Mouse (Mus musculus) limb, embryonic 11.5 days (tissue): ENCODE data around the gene Olfr1352. TPM values are rescaled to one million over a fixed set of nuclear protein-coding genes. Genes with fewer than 3 reads are reported as not detected.
"Not testable (repeated sequence)": the region's sequence is repeated elsewhere in the genome, so short reads cannot be mapped to it uniquely, and the experiment has no call there.

Experiments used
- ATAC-seq: fragments of 200-750 bp; cut with Nextera tagmentation; 2 replicates; pipeline ENCODE4 v1.8.0; 2017; ENCODE audit warnings: low read depth; ENCODE audit not compliant: insufficient number of reproducible peaks, low FRiP score, low TSS enrichment
- DNase-seq: peaks from one replicate; pipeline ENCODE4 v3.0.0-alpha.2; 2015; ENCODE audit warnings: low spot score
- H3K27ac ChIP-seq: fragments of 300-500 bp; sonication (generic); replicated peaks from 2 replicates; pipeline ENCODE4 v1.5.1; 2014; ENCODE audit warnings: low read depth, mild to moderate bottlenecking, low read length
- H3K27me3 ChIP-seq: fragments of 300-500 bp; sonication (generic); 2 replicates; pipeline ENCODE4 v1.6.1; 2014; ENCODE audit warnings: mild to moderate bottlenecking, low read length, mixed read lengths; ENCODE audit not compliant: control insufficient read depth, insufficient read depth
- H3K36me3 ChIP-seq: fragments of 300-500 bp; sonication (generic); 2 replicates; pipeline ENCODE4 v1.6.1; 2014; ENCODE audit warnings: mild to moderate bottlenecking, low read length, moderate library complexity, mixed read lengths; ENCODE audit not compliant: control insufficient read depth, insufficient read depth
- H3K4me1 ChIP-seq: fragments of 300-500 bp; sonication (generic); 2 replicates; pipeline ENCODE4 v1.6.1; 2014; ENCODE audit warnings: low read length, mixed read lengths; ENCODE audit not compliant: control insufficient read depth, insufficient read depth
- H3K4me2 ChIP-seq: fragments of 300-500 bp; sonication (generic); 2 replicates; pipeline ENCODE4 v1.6.1; 2014; ENCODE audit warnings: low read depth, mild to moderate bottlenecking, moderate library complexity; ENCODE audit not compliant: severe bottlenecking
- H3K4me3 ChIP-seq: fragments of 300-500 bp; sonication (generic); 2 replicates; pipeline ENCODE4 v1.5.1; 2014; ENCODE audit warnings: low read depth, low read length
- H3K9ac ChIP-seq: fragments of 300-500 bp; sonication (generic); 2 replicates; pipeline ENCODE4 v1.6.1; 2014; ENCODE audit warnings: mild to moderate bottlenecking, low read length
- H3K9me3 ChIP-seq: fragments of 300-500 bp; sonication (generic); 2 replicates; pipeline ENCODE4 v1.6.1; 2016; ENCODE audit warnings: low read length; ENCODE audit not compliant: control insufficient read depth
- WGBS: fragments of 180-500 bp; shearing (Covaris S2); extraction: QIAGEN DNeasy Blood & Tissue Kit; methylation state at CpG from one replicate; pipeline ENCODE4 v1.1.7; 2014; 5-methylcytosine and 5-hydroxymethylcytosine counted together
- polyA plus RNA-seq: library from polyadenylated mRNA; unstranded; fragments of >200 nt; fragmentation: Nextera tagmentation; extraction: Ambion mirVana; gene quantifications from 2 replicates; pipeline ENCODE4 v1.2.1, GENCODE M21; 2014

Olfr1352 gene
- polyA plus RNA-seq: not detected in 2 replicates

GRCm38 (mm10) chr10:78980750-78981149 lies at the start of gene Olfr1352:
Olfr1352 (plus strand) TSS chr10:78981050.
- H3K4me3 ChIP-seq: no peak within 1 kb of the TSS
- DNase-seq (no peak), ATAC-seq (no peak)
- no peaks in the 10 kb centered on the region for H3K4me1 ChIP-seq
- no peak within 1 kb of the TSS for H3K4me2 ChIP-seq
- no peaks in the 10 kb centered on the region for H3K36me3 ChIP-seq
- no peak within 1 kb of the TSS for H3K27ac ChIP-seq
- no peaks in the 10 kb centered on the region for H3K27me3 ChIP-seq
- H3K9ac ChIP-seq: no peak within 1 kb of the TSS
- no peaks in the 10 kb centered on the region for H3K9me3 ChIP-seq

- not testable (repeated sequence) for H3K27ac ChIP-seq, H3K9me3 ChIP-seq, H3K4me1 ChIP-seq, H3K36me3 ChIP-seq, H3K4me3 ChIP-seq, DNase-seq, H3K27me3 ChIP-seq, ATAC-seq, H3K9ac ChIP-seq, H3K4me2 ChIP-seq
- WGBS: 90% methylated on average over 1 of the region's 1 CpGs
These were observed 30.5 kb upstream of the Olfr1352 start, which contains the start of gene Olfr8 for GRCm38 (mm10) chr10:78950336-78950735. Olfr8 (plus strand) TSS chr10:78950636.

- H3K4me1 ChIP-seq, H3K9ac ChIP-seq, H3K4me2 ChIP-seq, H3K27ac ChIP-seq, DNase-seq, H3K4me3 ChIP-seq, H3K36me3 ChIP-seq, H3K9me3 ChIP-seq, H3K27me3 ChIP-seq, ATAC-seq: not testable (repeated sequence)
These were observed 17.8 kb upstream of the Olfr1352 start, which contains the start of gene Olfr1353 for GRCm38 (mm10) chr10:78963009-78963408. Olfr1353 (plus strand) TSS chr10:78963309.

GRCm38 (mm10) chr10:79012172-79012571 lies 31.3 kb downstream of the Olfr1352 start, which contains the start of gene Olfr1351:
Olfr1351 (plus strand) TSS chr10:79012472.
- H3K4me1 ChIP-seq: no peaks in the 10 kb centered on the region
- H3K9me3 ChIP-seq: no peaks in the 10 kb centered on the region
- H3K27ac ChIP-seq: no peak within 1 kb of the TSS
- ATAC-seq (no peak), DNase-seq (no peak)
- H3K9ac ChIP-seq: no peak within 1 kb of the TSS
- no peaks in the 10 kb centered on the region for H3K36me3 ChIP-seq
- WGBS: 64% methylated on average over 1 of the region's 1 CpGs
- no peak within 1 kb of the TSS for H3K4me2 ChIP-seq
- no peaks in the 10 kb centered on the region for H3K27me3 ChIP-seq
- H3K4me3 ChIP-seq: no peak within 1 kb of the TSS

- DNase-seq (no peak), ATAC-seq (no peak)
- Histone ChIP-seq H3K9ac (no peak within 1 kb of the TSS), H3K27ac (no peak within 1 kb of the TSS), H3K4me3 (no peak within 1 kb of the TSS), H3K4me2 (no peak within 1 kb of the TSS), H3K27me3 (no peaks in the 10 kb centered on the region), H3K4me1 (no peaks in the 10 kb centered on the region), H3K36me3 (no peaks in the 10 kb centered on the region), H3K9me3 (no peaks in the 10 kb centered on the region)
These were observed 47.6 kb downstream of the Olfr1352 start, which contains the start of gene Olfr57 for GRCm38 (mm10) chr10:79028441-79028840. Olfr57 (plus strand) TSS chr10:79028741.

Other genes starting within 250 kb of the Olfr1352 start
- not detected in 2 replicates for gene Ccdc105, start 228.0 kb upstream of the Olfr1352 start, polyA plus RNA-seq
- 0.33 and 1.1 TPM in 2 replicates for gene Slc1a6, start 200.6 kb upstream of the Olfr1352 start, polyA plus RNA-seq
- not detected in 2 replicates for gene Olfr1356, start 128.9 kb upstream of the Olfr1352 start, polyA plus RNA-seq
- not detected in 2 replicates for gene Olfr1355, start 105.5 kb upstream of the Olfr1352 start, polyA plus RNA-seq
- not detected in 2 replicates for gene Olfr1354, start 67.9 kb upstream of the Olfr1352 start, polyA plus RNA-seq
- not detected in 2 replicates for gene Olfr8, start 30.4 kb upstream of the Olfr1352 start, polyA plus RNA-seq
- gene Olfr1353, start 17.7 kb upstream of the Olfr1352 start, polyA plus RNA-seq: not detected in 2 replicates
- not detected in 2 replicates for gene Olfr1351, start 31.4 kb downstream of the Olfr1352 start, polyA plus RNA-seq
- 0.13 TPM in 1 of 2 replicates, not detected in the other for gene Olfr57, start 47.7 kb downstream of the Olfr1352 start, polyA plus RNA-seq
- gene 2610008E11Rik, start 116.5 kb downstream of the Olfr1352 start, polyA plus RNA-seq: 46.3 and 48.1 TPM in 2 replicates
- not detected in 2 replicates for gene Vmn2r80, start 167.7 kb downstream of the Olfr1352 start, polyA plus RNA-seq